Mouse (Mus musculus): ENCODE measurements around the gene Hoxb7. TPM values are rescaled to one million over a fixed set of nuclear protein-coding genes. Genes with fewer than 3 reads are reported as not detected.

The Hoxb7 gene
- total RNA-seq, 1 experiment, result 0.98 TPM

DNA sequence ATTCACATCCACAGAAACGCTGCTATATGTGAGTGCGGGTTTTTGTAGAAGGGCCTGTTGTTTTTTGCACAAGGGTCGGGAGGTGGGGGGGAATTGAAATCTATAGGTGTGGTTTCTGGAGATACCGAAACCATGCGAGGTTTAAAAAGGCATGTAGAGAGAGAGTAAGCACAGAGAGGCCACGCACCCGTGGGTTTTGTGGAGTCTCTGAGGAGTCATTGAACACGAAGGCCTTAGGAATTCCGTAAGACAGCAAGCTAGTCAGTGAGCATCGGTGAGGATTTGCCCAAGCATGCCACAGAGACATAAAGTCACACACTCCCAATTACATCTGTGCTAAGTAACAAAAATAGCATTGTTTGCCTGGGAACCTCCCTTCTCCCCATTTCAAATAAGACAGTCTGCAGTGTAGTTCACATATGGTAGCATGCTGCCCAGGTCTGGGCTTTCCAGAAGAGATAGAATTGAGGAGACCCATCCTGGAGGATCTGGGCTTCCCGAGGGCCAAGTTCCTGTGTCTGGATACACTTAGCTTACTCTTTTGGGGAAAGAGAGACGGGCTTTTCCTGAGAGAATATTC lies 33.8 kb upstream of the Hoxb7 start:
- in situ Hi-C loops (cut with MboI; ENCODE audit: low sequenced_read_pairs in 2 of 2, unreplicated experiment in 2 of 2), result no loop called here
- TF ChIP-seq CHD2 (IDR thresholded peaks at IDR 0.05; ENCODE audit: low read depth, low read length) (no peak), ZNF384 (IDR thresholded peaks at IDR 0.05; ENCODE audit: low read depth, low read length) (no peak), MAFK (IDR thresholded peaks at IDR 0.05; ENCODE audit: insufficient read depth, low read depth, low read length) (no peak), ZC3H11A (IDR thresholded peaks at IDR 0.05; ENCODE audit: borderline replicate concordance, low read depth, low read length) (no peak), HCFC1 (IDR thresholded peaks at IDR 0.05; ENCODE audit: borderline replicate concordance, insufficient read depth, low read length) (no peak)
- DNase-seq (ENCODE audit: low read depth, low spot score), result no peak
- H3K36me3 ChIP-seq (ENCODE audit: control insufficient read depth, insufficient read depth, low read length, poor library complexity, severe bottlenecking), result no peaks in the 10 kb centered on the region
- no peaks in the 10 kb centered on the region for H3K9me3 ChIP-seq (ENCODE audit: control insufficient read depth, insufficient read depth, low read depth, low read length)
- peak overlapping the region; percentile 61 to 72 for H3K4me3 ChIP-seq (ENCODE audit: insufficient read depth in 1 of 2, low read depth in 1 of 2, low read length in 2 of 2, poor library complexity in 1 of 2, severe bottlenecking in 1 of 2)
- no peak overlapping the region for H3K27ac ChIP-seq (ENCODE audit: insufficient read depth, low read depth, low read length, poor library complexity, severe bottlenecking)
- H3K4me1 ChIP-seq (ENCODE audit: control insufficient read depth in 2 of 2, insufficient read depth in 2 of 2, low read length in 2 of 2, poor library complexity in 1 of 2), result peaks cover 11 to 13% of the 10 kb centered on the region in 2 experiments
- peak overlapping the region; percentile 62; the same call in 1 of the 2 replicates for H3K9ac ChIP-seq (ENCODE audit: insufficient read depth, low read depth, low read length, poor library complexity, severe bottlenecking)

DNA sequence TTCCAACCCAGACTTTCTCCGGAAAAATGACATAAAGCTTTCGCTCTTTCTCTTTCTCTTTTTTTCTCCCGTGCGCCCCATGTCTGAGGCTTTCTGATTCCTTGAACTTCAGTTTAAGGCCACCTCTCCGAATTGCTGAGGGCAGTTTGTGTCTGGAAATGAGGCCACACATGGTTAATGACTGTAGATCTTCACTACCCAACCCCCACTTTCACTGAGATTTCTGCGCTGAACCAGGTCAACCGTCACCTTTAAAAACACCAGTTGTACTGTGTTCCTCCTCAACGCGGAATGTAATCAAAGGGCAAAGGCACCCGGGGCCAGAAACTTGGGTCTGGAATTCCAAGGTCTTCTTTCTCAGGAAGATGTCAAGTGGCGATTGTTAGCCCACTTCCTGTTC lies 32.2 kb upstream of the Hoxb7 start:
- TF ChIP-seq HCFC1 (IDR thresholded peaks at IDR 0.05; ENCODE audit: borderline replicate concordance, insufficient read depth, low read length) (no peak), ZC3H11A (IDR thresholded peaks at IDR 0.05; ENCODE audit: borderline replicate concordance, low read depth, low read length) (no peak), MAFK (IDR thresholded peaks at IDR 0.05; ENCODE audit: insufficient read depth, low read depth, low read length) (no peak), CHD2 (IDR thresholded peaks at IDR 0.05; ENCODE audit: low read depth, low read length) (no peak), ZNF384 (IDR thresholded peaks at IDR 0.05; ENCODE audit: low read depth, low read length) (no peak)
- no peak for DNase-seq (ENCODE audit: low read depth, low spot score)
- H3K27ac ChIP-seq (ENCODE audit: insufficient read depth, low read depth, low read length, poor library complexity, severe bottlenecking), result no peak overlapping the region
- H3K9me3 ChIP-seq (ENCODE audit: control insufficient read depth, insufficient read depth, low read depth, low read length), result no peaks in the 10 kb centered on the region
- H3K36me3 ChIP-seq (ENCODE audit: control insufficient read depth, insufficient read depth, low read length, poor library complexity, severe bottlenecking), result no peaks in the 10 kb centered on the region
- H3K4me1 ChIP-seq (ENCODE audit: control insufficient read depth in 2 of 2, insufficient read depth in 2 of 2, low read length in 2 of 2, poor library complexity in 1 of 2), result peaks cover 11 to 13% of the 10 kb centered on the region in 2 experiments
- no peak overlapping the region; a peak in 1 of 4 replicates for H3K4me3 ChIP-seq (ENCODE audit: insufficient read depth in 1 of 2, low read depth in 1 of 2, low read length in 2 of 2, poor library complexity in 1 of 2, severe bottlenecking in 1 of 2)
- in situ Hi-C loops (cut with MboI; ENCODE audit: low sequenced_read_pairs in 2 of 2, unreplicated experiment in 2 of 2), result no loop called here
- peak overlapping the region; percentile 46; the same call in 1 of the 2 replicates for H3K9ac ChIP-seq (ENCODE audit: insufficient read depth, low read depth, low read length, poor library complexity, severe bottlenecking)

DNA sequence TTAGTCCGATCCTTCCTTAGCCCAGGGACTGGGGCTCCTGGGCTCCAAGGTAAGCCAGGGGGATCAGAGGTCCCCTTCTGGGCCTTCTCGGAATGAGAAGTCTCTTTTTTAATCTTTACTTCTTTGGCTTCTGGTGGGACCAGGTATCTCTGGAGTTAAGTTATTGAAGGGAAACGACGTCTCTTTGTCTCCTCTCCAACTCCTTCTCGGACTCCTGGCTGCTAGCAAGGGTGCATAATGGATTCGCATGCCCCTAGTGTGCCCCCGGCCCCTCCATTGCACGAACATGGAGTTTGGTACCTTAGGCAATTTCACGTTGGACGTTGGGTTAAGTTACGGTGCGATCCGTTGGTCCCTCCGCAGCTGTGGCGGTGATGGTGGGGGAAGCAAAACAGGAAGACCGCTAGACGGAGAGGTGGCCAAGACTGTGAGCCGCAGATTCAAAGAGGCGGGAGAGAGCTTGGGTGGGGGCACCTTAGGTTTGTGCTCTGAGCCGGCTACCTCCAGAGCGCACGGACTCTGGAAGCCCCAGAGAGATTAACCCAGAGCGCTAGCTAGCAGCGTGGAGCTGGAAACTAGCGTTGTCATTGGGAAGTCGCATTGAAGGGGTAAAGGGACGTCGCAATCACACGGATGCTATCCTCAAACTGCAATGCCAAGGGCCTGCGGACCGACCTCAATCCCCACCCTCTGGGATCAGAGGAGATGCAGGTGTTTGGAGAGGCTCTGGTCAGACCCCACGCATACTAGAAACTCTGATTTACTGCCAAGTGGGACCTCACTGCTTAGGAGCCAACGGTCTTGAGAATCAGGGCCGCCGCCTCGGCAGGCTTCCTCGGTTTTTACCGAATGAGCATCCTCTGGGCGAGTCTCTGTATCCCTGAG lies 31.1 kb upstream of the Hoxb7 start:
- TF ChIP-seq ZNF384 (IDR thresholded peaks at IDR 0.05; ENCODE audit: low read depth, low read length) (no peak), HCFC1 (IDR thresholded peaks at IDR 0.05; ENCODE audit: borderline replicate concordance, insufficient read depth, low read length) (no peak), ZC3H11A (IDR thresholded peaks at IDR 0.05; ENCODE audit: borderline replicate concordance, low read depth, low read length) (no peak)

DNA sequence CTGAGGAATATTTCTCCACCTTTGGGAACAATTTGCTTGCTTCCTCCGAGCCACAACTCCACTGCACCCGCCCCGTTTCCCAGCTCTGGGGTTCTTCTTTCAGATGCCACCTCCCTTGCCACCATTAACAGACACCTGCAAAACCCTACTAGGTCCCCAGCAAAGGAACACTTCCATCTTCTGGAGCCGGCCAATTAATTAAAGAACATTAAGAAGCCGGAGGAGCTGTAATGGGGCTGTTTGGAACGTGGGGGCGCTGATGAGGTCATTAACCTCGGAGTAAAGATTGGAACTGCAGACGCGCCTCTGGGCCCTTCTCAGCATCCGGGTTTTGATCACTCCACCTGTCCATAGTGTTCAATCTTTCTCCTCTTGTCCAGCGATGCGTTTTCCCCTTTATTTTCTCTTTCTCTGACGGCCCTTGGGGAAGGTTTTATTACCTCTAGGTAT lies 30.4 kb upstream of the Hoxb7 start:
- in situ Hi-C loops (cut with MboI; ENCODE audit: low sequenced_read_pairs in 2 of 2, unreplicated experiment in 2 of 2), result no loop called here

More for the DNA sequence above, 31.1 kb upstream of the Hoxb7 start:
- H3K36me3 ChIP-seq (ENCODE audit: control insufficient read depth, insufficient read depth, low read length, poor library complexity, severe bottlenecking), result no peaks in the 10 kb centered on the region
- H3K27ac ChIP-seq (ENCODE audit: insufficient read depth, low read depth, low read length, poor library complexity, severe bottlenecking), result no peak overlapping the region
- peaks cover 10 to 13% of the 10 kb centered on the region in 2 experiments for H3K4me1 ChIP-seq (ENCODE audit: control insufficient read depth in 2 of 2, insufficient read depth in 2 of 2, low read length in 2 of 2, poor library complexity in 1 of 2)
- peak overlapping the region; percentile 0 to 46; a peak in 2 of 4 replicates for H3K4me3 ChIP-seq (ENCODE audit: insufficient read depth in 1 of 2, low read depth in 1 of 2, low read length in 2 of 2, poor library complexity in 1 of 2, severe bottlenecking in 1 of 2)
- in situ Hi-C loops (cut with MboI; ENCODE audit: low sequenced_read_pairs in 2 of 2, unreplicated experiment in 2 of 2), result no loop called here
- peak overlapping the region; percentile 8; the same call in 1 of the 2 replicates for H3K9ac ChIP-seq (ENCODE audit: insufficient read depth, low read depth, low read length, poor library complexity, severe bottlenecking)
- no peaks in the 10 kb centered on the region for H3K9me3 ChIP-seq (ENCODE audit: control insufficient read depth, insufficient read depth, low read depth, low read length)
- DNase-seq (ENCODE audit: low read depth, low spot score), result no peak

More for the DNA sequence above, 30.4 kb upstream of the Hoxb7 start:
- Histone ChIP-seq H3K9ac (ENCODE audit: insufficient read depth, low read depth, low read length, poor library complexity, severe bottlenecking) (no peak overlapping the region), H3K4me1 (ENCODE audit: control insufficient read depth in 2 of 2, insufficient read depth in 2 of 2, low read length in 2 of 2, poor library complexity in 1 of 2) (peaks cover 8 to 10% of the 10 kb centered on the region in 2 experiments), H3K36me3 (ENCODE audit: control insufficient read depth, insufficient read depth, low read length, poor library complexity, severe bottlenecking) (no peaks in the 10 kb centered on the region), H3K4me3 (ENCODE audit: insufficient read depth in 1 of 2, low read depth in 1 of 2, low read length in 2 of 2, poor library complexity in 1 of 2, severe bottlenecking in 1 of 2) (no peak overlapping the region), H3K27ac (ENCODE audit: insufficient read depth, low read depth, low read length, poor library complexity, severe bottlenecking) (no peak overlapping the region), H3K9me3 (ENCODE audit: control insufficient read depth, insufficient read depth, low read depth, low read length) (no peaks in the 10 kb centered on the region)
- no peak for TF ChIP-seq ZNF384 (IDR thresholded peaks at IDR 0.05; ENCODE audit: low read depth, low read length)
- TF ChIP-seq ZC3H11A (IDR thresholded peaks at IDR 0.05; ENCODE audit: borderline replicate concordance, low read depth, low read length), result no peak
- TF ChIP-seq MAFK (IDR thresholded peaks at IDR 0.05; ENCODE audit: insufficient read depth, low read depth, low read length), result no peak
- TF ChIP-seq HCFC1 (IDR thresholded peaks at IDR 0.05; ENCODE audit: borderline replicate concordance, insufficient read depth, low read length), result no peak
- no peak for TF ChIP-seq CHD2 (IDR thresholded peaks at IDR 0.05; ENCODE audit: low read depth, low read length)
- no peak for DNase-seq (ENCODE audit: low read depth, low spot score)
